Mouse (Mus musculus): ENCODE measurements around the gene Snx15. TPM values are rescaled to one million over a fixed set of nuclear protein-coding genes. Genes with fewer than 3 reads are reported as not detected.
A peak's percentile ranks its signal among the peaks of the same experiment; 100 is the strongest.

Snx15 gene
- polyA plus RNA-seq, 1 experiment from 2014 or later, result 61.2 TPM

DNA sequence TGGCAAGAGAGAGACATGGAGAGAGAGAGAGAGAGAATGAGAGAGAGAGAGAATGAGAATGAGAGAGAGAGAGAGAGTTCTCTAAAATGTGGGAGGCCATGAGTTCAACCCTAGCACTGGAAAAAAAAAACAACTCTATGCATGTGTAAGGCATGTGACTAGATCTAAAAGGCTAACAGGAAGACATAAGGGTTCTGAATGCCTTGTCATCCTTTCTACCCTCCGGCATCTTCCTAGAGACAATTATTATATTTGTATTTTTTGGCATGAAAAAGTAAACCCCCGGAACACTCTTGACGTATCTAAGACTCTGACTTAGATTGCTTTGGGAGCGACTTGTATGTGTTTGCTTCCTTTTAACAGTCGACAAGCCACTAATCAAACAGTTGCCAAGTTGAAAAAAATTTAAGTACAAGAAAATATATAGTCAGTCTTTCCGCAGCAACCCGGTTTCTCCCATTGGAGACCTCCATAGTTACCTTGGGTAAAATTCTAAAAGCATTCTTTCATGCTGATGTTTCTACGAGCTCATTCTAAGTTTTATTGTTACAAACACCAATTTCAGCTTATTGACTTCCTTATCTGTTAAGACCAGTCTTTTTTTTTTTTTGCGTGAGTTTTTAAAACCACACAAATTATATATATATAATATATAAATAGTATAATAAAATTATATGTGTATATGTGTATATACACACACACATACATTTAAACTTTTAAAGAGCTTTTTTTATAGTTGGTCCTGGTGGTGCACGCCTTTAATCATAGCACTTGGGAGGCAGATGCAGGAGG lies 1.1 kb downstream of the Snx15 start:
- Histone ChIP-seq H3K27ac (ENCODE audit: low read length) (peak overlapping the region; percentile 97), H3K36me3 (ENCODE audit: control insufficient read depth, insufficient read depth) (no peaks in the 10 kb centered on the region), H3K4me2 (ENCODE audit: low read depth, low read length) (peak overlapping the region; percentile 70), H3K9ac (ENCODE audit: low read depth, low read length) (peak overlapping the region; percentile 82), H3K9me3 (replicated peaks; ENCODE audit: control insufficient read depth, low read length) (no peaks in the 10 kb centered on the region), H3K27me3 (ENCODE audit: control insufficient read depth, insufficient read depth, low read depth, low read length) (no peaks in the 10 kb centered on the region), H3K4me3 (ENCODE audit: low read depth, low read length) (peak overlapping the region; percentile 73), H3K4me1 (ENCODE audit: control insufficient read depth, low read depth, low read length) (peaks cover 49% of the 10 kb centered on the region)
- 57% methylated on average over 10 of the region's 10 CpGs for WGBS (ENCODE audit: insufficient replicate concordance)
- no peak for ATAC-seq (ENCODE audit: low read depth)

DNA sequence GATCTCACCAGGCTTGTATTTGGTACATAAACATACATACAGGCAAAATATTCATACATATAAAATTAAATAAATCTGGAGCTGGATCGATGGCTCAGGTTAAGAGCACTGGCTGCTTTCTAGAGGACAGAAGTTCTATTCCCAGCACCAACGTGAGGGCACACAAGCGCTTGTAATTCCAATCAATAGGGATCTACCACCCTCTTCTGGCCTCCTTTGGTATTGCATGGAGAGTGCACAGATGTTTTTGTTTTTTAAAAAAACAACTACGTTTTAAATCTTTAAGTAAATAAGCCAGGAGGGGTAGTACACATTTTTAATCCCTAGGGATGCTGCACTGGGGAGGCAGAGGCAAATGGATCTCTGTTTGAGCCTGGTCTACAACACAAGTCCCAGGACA lies 1.8 kb downstream of the Snx15 start:
- H3K4me1 ChIP-seq (ENCODE audit: control insufficient read depth, low read depth, low read length), result peaks cover 42% of the 10 kb centered on the region
- H3K4me3 ChIP-seq (ENCODE audit: low read depth, low read length), result peak overlapping the region; percentile 73
- 17% methylated on average over 4 of the region's 4 CpGs for WGBS (ENCODE audit: insufficient replicate concordance)
- no peaks in the 10 kb centered on the region for H3K9me3 ChIP-seq (replicated peaks; ENCODE audit: control insufficient read depth, low read length)
- H3K36me3 ChIP-seq (ENCODE audit: control insufficient read depth, insufficient read depth), result no peaks in the 10 kb centered on the region
- peak overlapping the region; percentile 70 for H3K4me2 ChIP-seq (ENCODE audit: low read depth, low read length)
- peak overlapping the region; percentile 97 for H3K27ac ChIP-seq (ENCODE audit: low read length)
- no peak for ATAC-seq (ENCODE audit: low read depth)
- H3K27me3 ChIP-seq (ENCODE audit: control insufficient read depth, insufficient read depth, low read depth, low read length), result no peaks in the 10 kb centered on the region
- H3K9ac ChIP-seq (ENCODE audit: low read depth, low read length), result peak overlapping the region; percentile 28

DNA sequence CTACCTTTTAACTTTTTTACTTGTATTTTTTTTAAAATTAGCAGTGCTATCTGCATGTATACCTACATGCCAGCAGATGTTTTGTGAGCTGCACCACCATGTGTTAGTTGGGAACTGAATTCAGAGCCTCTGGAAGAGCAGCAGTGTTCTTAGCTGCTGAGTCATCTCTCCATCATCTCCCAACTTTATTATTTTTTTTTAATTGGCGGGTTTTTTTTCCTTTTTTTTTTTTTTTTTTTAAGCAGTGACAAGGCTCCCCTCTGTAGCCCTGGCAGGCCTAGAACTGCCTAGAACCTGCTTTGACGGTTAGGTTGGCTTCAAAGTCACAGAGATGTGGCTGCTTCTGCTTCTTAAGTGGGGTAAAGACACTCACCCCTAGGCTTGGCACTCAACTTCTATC lies 3.2 kb downstream of the Snx15 start:
- Histone ChIP-seq H3K27me3 (ENCODE audit: control insufficient read depth, insufficient read depth, low read depth, low read length) (no peaks in the 10 kb centered on the region), H3K4me2 (ENCODE audit: low read depth, low read length) (no peak overlapping the region), H3K4me1 (ENCODE audit: control insufficient read depth, low read depth, low read length) (peaks cover 28% of the 10 kb centered on the region), H3K4me3 (ENCODE audit: low read depth, low read length) (no peak overlapping the region), H3K27ac (ENCODE audit: low read length) (no peak overlapping the region), H3K9ac (ENCODE audit: low read depth, low read length) (no peak overlapping the region), H3K36me3 (ENCODE audit: control insufficient read depth, insufficient read depth) (peaks cover 6% of the 10 kb centered on the region; the same call in 1 of the 2 replicates), H3K9me3 (replicated peaks; ENCODE audit: control insufficient read depth, low read length) (no peaks in the 10 kb centered on the region)
- ATAC-seq (ENCODE audit: low read depth), result no peak
- 61% methylated on average over 2 of the region's 2 CpGs for WGBS (ENCODE audit: insufficient replicate concordance)

DNA sequence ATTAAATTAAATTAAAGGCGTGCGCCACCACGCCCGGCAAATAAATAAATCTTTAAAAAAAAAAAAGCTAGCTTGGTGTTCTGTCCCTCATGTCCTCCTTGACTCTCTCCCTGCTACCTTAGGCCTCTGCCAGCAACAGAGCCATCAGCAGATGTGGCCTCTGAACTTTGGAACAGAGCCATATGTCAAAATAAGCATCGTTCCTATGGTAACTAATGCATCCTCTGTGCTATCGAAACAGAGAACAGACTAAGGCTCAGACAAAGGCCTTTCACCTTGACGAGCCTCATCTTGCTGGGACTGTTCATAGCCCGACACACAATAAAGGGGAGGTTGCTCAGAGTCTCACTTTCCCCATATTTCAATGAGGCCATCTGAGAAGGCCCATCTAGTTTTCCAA lies 4.8 kb downstream of the Snx15 start:
- 81% methylated on average over 8 of the region's 8 CpGs for WGBS (ENCODE audit: insufficient replicate concordance)
- H3K9me3 ChIP-seq (replicated peaks; ENCODE audit: control insufficient read depth, low read length), result no peaks in the 10 kb centered on the region
- H3K9ac ChIP-seq (ENCODE audit: low read depth, low read length), result no peak overlapping the region
- ATAC-seq (ENCODE audit: low read depth), result no peak
- no peak overlapping the region for H3K4me2 ChIP-seq (ENCODE audit: low read depth, low read length)
- peaks cover 8% of the 10 kb centered on the region; the same call in 1 of the 2 replicates for H3K36me3 ChIP-seq (ENCODE audit: control insufficient read depth, insufficient read depth)
- H3K27me3 ChIP-seq (ENCODE audit: control insufficient read depth, insufficient read depth, low read depth, low read length), result no peaks in the 10 kb centered on the region
- no peak overlapping the region for H3K27ac ChIP-seq (ENCODE audit: low read length)
- no peak overlapping the region for H3K4me3 ChIP-seq (ENCODE audit: low read depth, low read length)
- peaks cover 22% of the 10 kb centered on the region for H3K4me1 ChIP-seq (ENCODE audit: control insufficient read depth, low read depth, low read length)

DNA sequence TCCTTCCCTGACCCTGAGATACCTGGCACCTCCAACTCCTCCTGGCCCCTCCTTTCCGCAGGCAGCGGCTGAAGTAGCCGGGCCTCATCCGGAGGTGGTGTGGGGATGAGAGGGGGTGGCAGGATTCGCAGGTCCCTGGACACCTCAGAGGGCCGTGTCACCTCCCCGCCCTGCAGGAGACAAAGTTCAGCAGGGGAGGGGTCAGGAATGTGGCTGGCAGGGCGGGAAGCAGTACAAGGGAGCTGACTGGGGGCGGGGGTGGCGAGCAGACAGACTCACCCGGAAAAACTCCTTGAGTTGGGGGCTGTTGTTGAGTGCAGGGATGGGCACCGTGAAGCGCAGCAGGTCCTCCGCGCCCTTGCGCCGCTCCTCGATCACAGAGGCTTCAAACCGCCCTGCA lies 6.3 kb downstream of the Snx15 start:
- Histone ChIP-seq H3K9me3 (replicated peaks; ENCODE audit: control insufficient read depth, low read length) (no peaks in the 10 kb centered on the region), H3K27me3 (ENCODE audit: control insufficient read depth, insufficient read depth, low read depth, low read length) (no peaks in the 10 kb centered on the region), H3K36me3 (ENCODE audit: control insufficient read depth, insufficient read depth) (peaks cover 8% of the 10 kb centered on the region; the same call in 1 of the 2 replicates), H3K4me1 (ENCODE audit: control insufficient read depth, low read depth, low read length) (peaks cover 23% of the 10 kb centered on the region), H3K4me3 (ENCODE audit: low read depth, low read length) (peak overlapping the region; percentile 31), H3K27ac (ENCODE audit: low read length) (peak overlapping the region; percentile 54), H3K4me2 (ENCODE audit: low read depth, low read length) (peak overlapping the region; percentile 23), H3K9ac (ENCODE audit: low read depth, low read length) (no peak overlapping the region; the same call in 1 of the 2 replicates)
- peak; percentile 42 for ATAC-seq (ENCODE audit: low read depth)
- 73% methylated on average over 19 of the region's 19 CpGs for WGBS (ENCODE audit: insufficient replicate concordance)

DNA sequence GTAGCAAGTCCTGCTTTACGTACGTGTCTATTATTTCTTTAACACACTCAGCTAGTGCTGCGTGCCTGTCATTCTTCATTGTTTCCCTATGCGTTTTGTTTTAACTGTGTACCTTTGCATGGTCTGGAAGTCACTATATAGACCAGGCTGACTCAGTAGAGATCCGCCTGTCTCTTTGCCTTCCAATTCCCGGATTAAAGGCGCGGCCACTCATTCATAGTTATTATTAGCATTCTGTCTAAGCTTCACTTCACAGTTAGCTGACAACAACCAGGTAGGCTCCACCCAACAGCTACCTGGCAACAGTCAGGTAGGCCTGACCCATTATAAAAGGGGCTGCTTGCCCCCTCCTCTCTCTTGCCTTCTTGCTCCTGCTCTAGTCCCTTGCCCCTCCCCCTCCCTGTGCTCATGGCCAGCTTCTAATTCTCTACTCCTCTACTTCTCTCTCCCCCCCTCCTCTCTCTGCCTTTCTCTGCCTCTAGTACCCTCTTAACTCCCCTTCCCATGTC lies 9.4 kb downstream of the Snx15 start:
- no peaks in the 10 kb centered on the region for H3K27me3 ChIP-seq (ENCODE audit: control insufficient read depth, insufficient read depth, low read depth, low read length)
- H3K4me2 ChIP-seq (ENCODE audit: low read depth, low read length), result peak overlapping the region; percentile 86
- H3K9ac ChIP-seq (ENCODE audit: low read depth, low read length), result peak overlapping the region; percentile 85
- no peaks in the 10 kb centered on the region for H3K9me3 ChIP-seq (replicated peaks; ENCODE audit: control insufficient read depth, low read length)
- peak overlapping the region; percentile 90 for H3K27ac ChIP-seq (ENCODE audit: low read length)
- peaks cover 26% of the 10 kb centered on the region for H3K36me3 ChIP-seq (ENCODE audit: control insufficient read depth, insufficient read depth)
- whole genome bisulfite sequencing (ENCODE audit: insufficient replicate concordance), result 5% methylated on average over 8 of the region's 8 CpGs
- ATAC-seq (ENCODE audit: low read depth), result no peak
- peaks cover 20% of the 10 kb centered on the region for H3K4me1 ChIP-seq (ENCODE audit: control insufficient read depth, low read depth, low read length)
- peak overlapping the region; percentile 70 for H3K4me3 ChIP-seq (ENCODE audit: low read depth, low read length)

DNA sequence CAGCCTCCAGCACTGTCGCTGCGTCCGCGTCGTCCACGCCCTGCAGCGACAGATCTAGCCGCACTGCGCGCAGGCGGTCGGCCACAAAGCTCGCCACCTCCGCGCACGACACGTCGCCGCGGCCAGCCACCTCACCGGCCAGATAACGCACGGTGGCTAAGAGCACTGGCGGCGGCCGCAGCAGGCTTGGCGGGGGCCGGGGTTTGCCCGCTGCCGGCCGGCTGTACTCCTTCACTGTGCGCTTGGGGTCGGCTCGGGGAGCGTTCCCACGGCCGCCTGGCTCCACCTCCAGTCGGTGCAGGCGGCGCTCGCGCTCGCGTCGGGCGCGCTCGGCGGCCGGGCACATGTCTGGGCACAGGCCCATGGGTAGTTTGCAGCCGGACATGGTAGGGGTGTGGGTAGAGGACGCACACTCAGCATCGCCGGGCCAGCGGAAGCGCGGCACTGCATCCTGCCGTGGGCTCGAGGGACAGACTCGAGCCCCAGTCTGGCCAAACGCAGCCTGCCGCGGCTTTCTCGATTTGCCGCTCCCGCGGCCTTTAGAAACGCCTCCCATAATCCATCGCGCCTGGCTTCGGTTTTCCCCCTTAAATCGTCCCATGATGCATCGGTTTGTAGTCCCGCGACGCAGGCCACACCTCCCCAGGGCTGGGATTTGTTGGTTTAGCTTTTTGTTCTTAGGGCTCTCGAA lies 10.0 kb downstream of the Snx15 start, which contains the start of gene Sac3d1:
Gene Sac3d1, minus strand, starts transcription at position 665 of the 691 bp plus-strand sequence.
- under 1% methylated on average over 77 of the region's 77 CpGs for WGBS (ENCODE audit: insufficient replicate concordance)
- Histone ChIP-seq H3K9ac (ENCODE audit: low read depth, low read length) (peak within 1 kb of the TSS; percentile 85), H3K4me1 (ENCODE audit: control insufficient read depth, low read depth, low read length) (peaks cover 20% of the 10 kb centered on the region), H3K27me3 (ENCODE audit: control insufficient read depth, insufficient read depth, low read depth, low read length) (no peaks in the 10 kb centered on the region), H3K36me3 (ENCODE audit: control insufficient read depth, insufficient read depth) (peaks cover 26% of the 10 kb centered on the region), H3K4me3 (ENCODE audit: low read depth, low read length) (peak within 1 kb of the TSS; percentile 70), H3K4me2 (ENCODE audit: low read depth, low read length) (peak within 1 kb of the TSS; percentile 86), H3K9me3 (replicated peaks; ENCODE audit: control insufficient read depth, low read length) (no peaks in the 10 kb centered on the region), H3K27ac (ENCODE audit: low read length) (peak within 1 kb of the TSS; percentile 90)
- ATAC-seq (ENCODE audit: low read depth), result peak; percentile 80

DNA sequence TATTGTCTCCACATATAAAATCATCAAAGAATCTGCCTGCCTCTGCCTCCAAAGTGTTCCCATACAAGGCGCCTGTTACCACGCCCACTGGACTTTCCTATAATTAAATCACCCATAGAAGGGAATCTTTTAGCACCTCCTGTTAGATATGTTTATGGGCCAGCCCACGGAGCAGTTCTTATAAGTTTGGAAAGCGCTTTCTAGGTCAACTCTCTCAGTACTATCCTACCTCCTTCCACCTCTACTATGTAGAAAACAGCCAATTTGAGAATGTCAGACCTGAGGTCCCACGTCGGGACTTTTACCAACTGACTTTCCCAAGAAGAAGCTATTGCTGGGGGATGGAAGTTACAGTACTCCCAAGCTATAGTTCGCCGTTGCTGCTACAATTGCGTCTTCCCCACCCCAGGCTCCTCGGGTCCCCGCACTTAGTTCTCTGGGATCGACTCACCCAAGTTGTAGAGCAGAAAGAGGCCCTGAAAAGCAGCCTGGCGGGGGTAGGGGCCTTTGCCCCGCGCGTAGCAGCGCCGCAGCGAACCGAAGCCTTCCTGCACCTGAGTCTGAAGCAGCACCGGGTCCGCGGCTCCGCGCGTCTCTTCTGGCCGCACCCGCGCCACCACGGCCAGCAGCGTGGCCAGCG lies 10.6 kb downstream of the Snx15 start:
- Histone ChIP-seq H3K27me3 (ENCODE audit: control insufficient read depth, insufficient read depth, low read depth, low read length) (no peaks in the 10 kb centered on the region), H3K36me3 (ENCODE audit: control insufficient read depth, insufficient read depth) (peaks cover 26% of the 10 kb centered on the region), H3K27ac (ENCODE audit: low read length) (peak overlapping the region; percentile 90), H3K9me3 (replicated peaks; ENCODE audit: control insufficient read depth, low read length) (no peaks in the 10 kb centered on the region), H3K4me2 (ENCODE audit: low read depth, low read length) (peak overlapping the region; percentile 86), H3K9ac (ENCODE audit: low read depth, low read length) (peak overlapping the region; percentile 85), H3K4me1 (ENCODE audit: control insufficient read depth, low read depth, low read length) (peaks cover 20% of the 10 kb centered on the region), H3K4me3 (ENCODE audit: low read depth, low read length) (peak overlapping the region; percentile 70)
- 2% methylated on average over 32 of the region's 32 CpGs for WGBS (ENCODE audit: insufficient replicate concordance)
- no peak for ATAC-seq (ENCODE audit: low read depth)
